Mouse (Mus musculus) midbrain, embryonic 11.5 days (tissue): ENCODE results near the gene Pwp2. TPM values are rescaled to one million over a fixed set of nuclear protein-coding genes. Genes with fewer than 3 reads are reported as not detected.
"Not testable (repeated sequence)": the region's sequence is repeated elsewhere in the genome, so short reads cannot be mapped to it uniquely, and the experiment has no call there.

Experiments used
- ATAC-seq: fragments of 200-750 bp; cut with Nextera tagmentation; 2 replicates; pipeline ENCODE4 v1.8.0; 2017; ENCODE audit warnings: moderate TSS enrichment, moderate library complexity; ENCODE audit not compliant: low FRiP score
- DNase-seq: peaks from one replicate; pipeline ENCODE4 v3.0.0; 2015; ENCODE audit warnings: low spot score; ENCODE audit errors: missing footprints
- H3K27ac ChIP-seq: fragments of 300-500 bp; sonication (generic); 2 replicates; pipeline ENCODE4 v1.5.1; 2014; ENCODE audit warnings: low read depth, low read length
- H3K27me3 ChIP-seq: fragments of 300-500 bp; sonication (generic); 2 replicates; pipeline ENCODE4 v1.6.1; 2014; ENCODE audit warnings: mild to moderate bottlenecking, low read length, moderate library complexity, mixed read lengths; ENCODE audit not compliant: control insufficient read depth, insufficient read depth
- H3K36me3 ChIP-seq: fragments of 300-500 bp; sonication (generic); 2 replicates; pipeline ENCODE4 v1.6.1; 2014; ENCODE audit warnings: mild to moderate bottlenecking, low read length, moderate library complexity, mixed read lengths; ENCODE audit not compliant: control insufficient read depth, insufficient read depth
- H3K4me1 ChIP-seq: fragments of 300-500 bp; sonication (generic); 2 replicates; pipeline ENCODE4 v1.6.1; 2014; ENCODE audit warnings: low read length; ENCODE audit not compliant: control insufficient read depth, insufficient read depth
- H3K4me2 ChIP-seq: fragments of 300-500 bp; sonication (generic); 2 replicates; pipeline ENCODE4 v1.6.1; 2014; ENCODE audit warnings: mild to moderate bottlenecking, moderate library complexity
- H3K4me3 ChIP-seq: fragments of 300-500 bp; sonication (generic); 2 replicates; pipeline ENCODE4 v1.5.1; 2014; ENCODE audit warnings: low read depth, low read length
- H3K9ac ChIP-seq: fragments of 300-500 bp; sonication (generic); 2 replicates; pipeline ENCODE4 v1.6.1; 2014; ENCODE audit warnings: low read length
- H3K9me3 ChIP-seq: fragments of 300-500 bp; sonication (generic); 2 replicates; pipeline ENCODE4 v1.6.1; 2016; ENCODE audit warnings: low read length; ENCODE audit not compliant: control insufficient read depth
- WGBS: fragments of 180-500 bp; shearing (Covaris S2); extraction: QIAGEN DNeasy Blood & Tissue Kit; methylation state at CpG from one replicate; pipeline ENCODE4 v1.1.7; 2014; 5-methylcytosine and 5-hydroxymethylcytosine counted together
- polyA plus RNA-seq: library from polyadenylated mRNA; unstranded; fragments of >200 nt; fragmentation: Nextera tagmentation; extraction: Ambion mirVana; gene quantifications from 2 replicates; pipeline ENCODE4 v1.2.1, GENCODE M21; 2014

The Pwp2 gene
- polyA plus RNA-seq, 1 experiment from 2014 or later = 19.0 TPM

- no peak overlapping the region for H3K27ac ChIP-seq
- H3K27me3 ChIP-seq = no peaks in the 10 kb centered on the region
- 94% methylated on average over 7 of the region's 7 CpGs for WGBS
- DNase-seq (no peak), ATAC-seq (no peak)
- H3K9me3 ChIP-seq = no peaks in the 10 kb centered on the region
- H3K4me3 ChIP-seq = no peak overlapping the region
- no peak overlapping the region for H3K4me2 ChIP-seq
- H3K36me3 ChIP-seq = 0 out of 2 replicates have a peak, but pooled peaks cover 6% of the 10 kb centered on the region
- no peaks in the 10 kb centered on the region for H3K4me1 ChIP-seq
- no peak overlapping the region for H3K9ac ChIP-seq
Observed at GRCm38 (mm10) chr10:78221315-78221714, 36.4 kb upstream of the Pwp2 start.

- no peak overlapping the region for H3K27ac ChIP-seq
- H3K4me2 ChIP-seq = no peak overlapping the region
- WGBS = 91% methylated on average over 1 of the region's 1 CpGs
- ATAC-seq (no peak), DNase-seq (no peak)
- peaks cover 7% of the 10 kb centered on the region; the same call in 1 of the 2 replicates for H3K36me3 ChIP-seq
- H3K9ac ChIP-seq = no peak overlapping the region
- H3K4me3 ChIP-seq = no peak overlapping the region
- H3K4me1 ChIP-seq = no peaks in the 10 kb centered on the region
- no peaks in the 10 kb centered on the region for H3K9me3 ChIP-seq
- H3K27me3 ChIP-seq = no peaks in the 10 kb centered on the region
Observed at GRCm38 (mm10) chr10:78219528-78219927, 34.6 kb upstream of the Pwp2 start.

- Histone ChIP-seq H3K27me3 (no peaks in the 10 kb centered on the region), H3K36me3 (peaks cover 15% of the 10 kb centered on the region; the same call in 1 of the 2 replicates), H3K9ac (no peak overlapping the region), H3K9me3 (no peaks in the 10 kb centered on the region), H3K4me1 (no peaks in the 10 kb centered on the region), H3K4me2 (no peak overlapping the region), H3K27ac (no peak overlapping the region), H3K4me3 (no peak overlapping the region)
- DNase-seq (no peak), ATAC-seq (no peak)
- WGBS = 90% methylated on average over 6 of the region's 6 CpGs
Observed at GRCm38 (mm10) chr10:78218576-78218975, 33.6 kb upstream of the Pwp2 start.

GRCm38 (mm10) chr10:78216376-78217083 is 31.6 kb upstream of the Pwp2 start:
- DNase-seq (no peak), ATAC-seq (no peak)
- H3K9ac ChIP-seq = no peak overlapping the region
- peaks cover 13% of the 10 kb centered on the region; the same call in 1 of the 2 replicates for H3K36me3 ChIP-seq
- no peaks in the 10 kb centered on the region for H3K9me3 ChIP-seq
- H3K27me3 ChIP-seq = no peaks in the 10 kb centered on the region
- H3K4me1 ChIP-seq = no peaks in the 10 kb centered on the region
- 81% methylated on average over 6 of the region's 6 CpGs for WGBS
- H3K4me2 ChIP-seq = no peak overlapping the region
- H3K27ac ChIP-seq = no peak overlapping the region
- no peak overlapping the region for H3K4me3 ChIP-seq

- DNase-seq (no peak), ATAC-seq (no peak)
- no peak overlapping the region for H3K4me3 ChIP-seq
- H3K9ac ChIP-seq = no peak overlapping the region
- H3K9me3 ChIP-seq = no peaks in the 10 kb centered on the region
- WGBS = 94% methylated on average over 9 of the region's 9 CpGs
- H3K4me1 ChIP-seq = no peaks in the 10 kb centered on the region
- H3K4me2 ChIP-seq = no peak overlapping the region
- no peaks in the 10 kb centered on the region for H3K27me3 ChIP-seq
- peaks cover 16% of the 10 kb centered on the region for H3K36me3 ChIP-seq
- H3K27ac ChIP-seq = no peak overlapping the region
Observed at GRCm38 (mm10) chr10:78214371-78214770, 29.4 kb upstream of the Pwp2 start.

- Histone ChIP-seq H3K27ac (no peak overlapping the region), H3K9ac (no peak overlapping the region), H3K9me3 (no peaks in the 10 kb centered on the region), H3K4me2 (no peak overlapping the region), H3K4me3 (no peak overlapping the region), H3K4me1 (no peaks in the 10 kb centered on the region), H3K27me3 (no peaks in the 10 kb centered on the region), H3K36me3 (peaks cover 16% of the 10 kb centered on the region)
- DNase-seq (no peak), ATAC-seq (no peak)
- 69% methylated on average over 6 of the region's 6 CpGs for WGBS
Observed at GRCm38 (mm10) chr10:78211311-78211710, 26.4 kb upstream of the Pwp2 start.

- H3K4me1 ChIP-seq = no peaks in the 10 kb centered on the region
- WGBS = 88% methylated on average over 4 of the region's 4 CpGs
- no peak overlapping the region for H3K27ac ChIP-seq
- H3K4me3 ChIP-seq = no peak overlapping the region
- peaks cover 30% of the 10 kb centered on the region for H3K36me3 ChIP-seq
- no peak overlapping the region for H3K9ac ChIP-seq
- no peak for DNase-seq
- H3K9me3 ChIP-seq = no peaks in the 10 kb centered on the region
- H3K4me2 ChIP-seq = no peak overlapping the region
- no peak for ATAC-seq
- H3K27me3 ChIP-seq = no peaks in the 10 kb centered on the region
Observed at GRCm38 (mm10) chr10:78201182-78201581, 16.2 kb upstream of the Pwp2 start.

GRCm38 (mm10) chr10:78192933-78193332 is 8.0 kb upstream of the Pwp2 start:
- DNase-seq = no peak
- Histone ChIP-seq H3K4me3 (no peak overlapping the region), H3K9ac (no peak overlapping the region), H3K4me1 (no peaks in the 10 kb centered on the region), H3K4me2 (no peak overlapping the region), H3K27ac (no peak overlapping the region), H3K9me3 (no peaks in the 10 kb centered on the region), H3K27me3 (no peaks in the 10 kb centered on the region), H3K36me3 (peaks cover 29% of the 10 kb centered on the region)
- WGBS = 91% methylated on average over 5 of the region's 5 CpGs
- no peak for ATAC-seq

- not testable (repeated sequence) for H3K4me1 ChIP-seq, H3K27ac ChIP-seq, H3K9ac ChIP-seq, DNase-seq, ATAC-seq, H3K27me3 ChIP-seq, H3K4me3 ChIP-seq, H3K4me2 ChIP-seq, H3K9me3 ChIP-seq
- 89% methylated on average over 4 of the region's 4 CpGs for WGBS
- H3K36me3 ChIP-seq = peaks cover 20% of the 10 kb centered on the region
Observed at GRCm38 (mm10) chr10:78186076-78186475, 1.1 kb upstream of the Pwp2 start.
